Mouse (Mus musculus) skeletal muscle tissue, adult 2 months (tissue): Measurements from ENCODE around the gene Olfr552.
"Not testable (repeated sequence)": the region's sequence is repeated elsewhere in the genome, so short reads cannot be mapped to it uniquely, and the experiment has no call there.

ENCODE experiments used
- DNase-seq: peaks from one replicate; pipeline ENCODE4 v3.0.0-alpha.2; 2012; ENCODE audit warnings: low read depth, low spot score

Gene Olfr552

GRCm38 (mm10) chr7:102597378-102598031 is at the start of gene Olfr552:
Gene Olfr552 (plus strand): TSS chr7:102597770.
- no peak for DNase-seq

DNA sequence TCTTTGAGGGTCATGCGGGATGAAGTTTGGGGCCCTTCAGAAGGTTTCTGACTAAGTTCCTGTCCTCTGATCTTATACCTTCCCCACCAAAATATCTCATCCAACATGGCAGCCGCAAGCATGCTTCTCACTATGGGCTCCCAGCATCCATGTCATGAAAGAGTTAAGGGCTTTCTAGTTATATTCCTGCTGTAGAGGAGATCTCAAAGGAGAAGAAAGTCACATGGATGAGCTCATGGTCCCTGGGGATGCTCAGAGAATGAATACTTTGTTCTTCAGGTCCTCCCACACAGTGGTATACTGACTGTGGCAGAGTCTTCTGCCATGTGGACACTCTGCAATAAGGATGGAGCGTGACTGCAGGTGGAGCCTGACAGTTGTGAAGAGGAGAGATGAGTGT is 48.0 kb upstream of the Olfr552 start, which contains the start of gene Olfr549:
Gene Olfr549 (plus strand): TSS at position 301 of the 400 bp plus-strand sequence.
- DNase-seq, result no peak

DNA sequence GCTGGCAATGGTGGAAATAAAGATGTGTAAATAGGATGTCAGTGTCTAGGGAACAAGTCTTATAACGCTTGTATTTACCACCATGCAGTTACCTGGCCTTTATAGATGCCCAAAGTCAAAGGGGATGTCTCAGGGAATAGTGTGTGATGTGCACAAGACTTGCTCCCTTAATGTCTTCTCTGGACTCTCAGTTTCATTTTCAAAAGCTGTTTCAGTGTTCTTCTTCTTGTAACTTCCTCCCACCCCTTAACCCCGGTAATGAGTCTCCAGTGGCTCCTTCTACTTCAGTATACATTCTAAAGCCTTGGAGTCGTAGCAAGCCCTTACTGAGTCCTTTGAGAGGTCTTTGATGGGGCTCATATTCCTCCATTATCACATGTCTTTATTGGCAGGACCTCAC is 44.3 kb upstream of the Olfr552 start:
- DNase-seq, result no peak

DNA sequence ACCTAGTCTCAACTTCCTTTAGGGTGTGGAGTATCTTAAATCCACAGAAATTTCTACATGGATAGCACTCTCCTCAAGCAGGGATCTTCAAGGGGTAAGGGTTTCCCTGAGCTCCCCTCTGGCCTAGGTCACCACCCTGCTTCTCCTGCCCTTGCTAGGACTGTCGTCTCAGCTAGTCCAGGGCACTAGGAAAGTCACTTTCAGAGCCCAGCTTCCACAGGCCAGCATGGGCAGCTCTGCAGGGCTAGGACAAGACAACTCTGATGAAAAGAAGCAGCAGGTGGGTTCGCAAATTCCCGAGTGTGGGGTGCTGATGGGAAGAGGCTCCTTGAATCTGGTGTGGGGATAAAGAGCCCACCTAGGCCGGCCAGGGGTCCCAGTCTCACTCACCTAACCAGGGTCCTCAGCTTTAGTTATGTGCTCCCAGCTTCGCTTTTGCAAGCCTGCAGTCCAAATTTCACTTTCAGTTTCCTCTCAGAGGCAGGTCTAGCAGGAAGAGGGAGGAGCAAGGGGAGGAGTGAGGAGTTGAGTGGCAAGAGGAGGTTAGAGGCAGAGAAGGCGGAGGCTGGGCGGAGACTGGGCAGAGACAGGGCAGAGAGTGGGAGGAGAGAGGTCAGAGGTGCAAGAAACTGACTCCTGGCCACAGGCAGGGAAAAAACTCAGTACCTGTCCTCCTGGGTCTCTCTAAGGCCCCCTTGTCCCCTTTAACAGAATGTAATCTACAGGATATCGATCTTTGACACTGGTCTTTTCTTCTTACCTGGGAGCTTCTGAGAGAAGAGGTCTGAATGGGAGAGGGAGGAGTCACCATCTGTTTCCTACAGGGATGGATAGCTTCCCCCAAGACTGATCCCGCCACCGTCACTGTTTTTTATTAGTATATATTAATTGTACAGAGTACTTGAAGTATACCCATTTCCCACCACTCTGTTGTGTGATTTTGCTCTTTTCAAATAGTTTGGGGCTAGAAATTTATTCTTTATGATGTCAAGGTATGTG is 32.3 kb upstream of the Olfr552 start, which contains the start of gene Trim21:
Gene Trim21 (minus strand): TSS at position 488 of the 999 bp plus-strand sequence.
- DNase-seq, result peak; percentile 78

DNA sequence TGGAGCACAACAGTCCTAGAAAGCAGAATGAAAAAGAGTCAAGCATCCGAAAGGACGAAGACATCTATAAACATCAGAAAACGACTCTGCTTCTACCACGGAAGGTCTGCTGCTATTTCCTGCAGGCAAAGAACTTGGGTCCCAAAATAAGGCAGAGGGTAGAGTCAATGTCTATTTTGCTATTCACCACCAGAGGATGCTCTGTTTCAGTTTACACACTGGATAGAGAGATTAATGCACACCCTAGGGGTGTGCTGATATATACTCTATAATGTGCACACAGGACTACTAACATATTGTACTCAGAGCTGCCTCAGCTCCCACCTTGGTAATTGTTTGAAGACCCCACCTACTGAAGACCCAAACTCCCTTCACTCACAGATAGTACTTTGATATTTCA is 31.4 kb upstream of the Olfr552 start:
- DNase-seq, result no peak

DNA sequence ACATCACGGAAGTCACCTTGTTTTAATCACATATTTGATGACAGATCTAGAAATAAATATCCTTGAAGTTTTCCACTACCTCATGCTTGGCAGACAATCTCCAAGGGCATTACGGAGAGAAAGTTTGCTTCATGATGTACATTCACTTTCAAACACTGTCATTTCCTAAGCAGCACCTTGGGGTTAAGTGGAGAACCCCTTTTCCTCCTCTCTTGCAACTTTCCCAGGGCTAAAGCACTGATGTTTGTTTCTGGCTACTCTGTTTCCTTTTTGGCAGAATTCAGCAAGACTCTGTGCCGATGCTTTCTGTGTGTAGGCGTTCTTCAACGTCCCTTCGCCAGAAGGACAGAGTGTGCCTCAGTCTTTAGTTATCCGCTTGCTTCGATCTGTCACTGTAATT is 26.4 kb upstream of the Olfr552 start, which contains the start of gene Olfr550:
Gene Olfr550 (plus strand): TSS at position 301 of the 400 bp plus-strand sequence.
- DNase-seq, result no peak

DNA sequence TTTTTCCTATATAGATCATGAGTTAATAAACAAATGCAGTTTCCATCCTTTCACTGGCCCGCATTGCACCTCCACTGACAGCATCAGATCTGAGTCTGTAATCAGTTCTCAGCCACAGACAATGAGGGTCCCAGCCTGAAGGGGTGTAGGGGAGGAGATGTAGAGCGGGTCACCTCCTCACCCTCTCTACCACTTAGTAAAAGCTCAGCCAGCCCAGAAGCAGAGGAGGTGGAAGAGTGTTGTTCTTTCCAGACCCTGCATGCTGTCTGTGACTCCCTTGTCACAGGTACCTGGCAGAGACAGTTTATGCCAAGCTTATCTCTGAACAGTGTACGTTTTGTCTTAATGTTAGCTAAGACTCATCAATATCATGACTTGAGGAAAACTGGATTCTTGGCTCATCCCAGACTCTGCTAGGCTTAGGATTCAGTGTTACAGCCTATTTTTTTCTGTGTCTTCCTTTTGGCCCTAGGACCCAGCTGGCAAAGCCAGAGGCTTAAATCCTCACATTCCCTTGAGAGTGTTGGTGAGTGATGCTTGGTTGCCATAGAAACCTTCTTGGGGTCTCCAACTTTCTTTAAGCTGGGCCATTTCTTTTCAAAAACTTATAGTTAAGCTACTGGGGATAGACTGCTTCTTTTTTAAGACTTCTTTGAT is 24.3 kb upstream of the Olfr552 start:
- no peak for DNase-seq

DNA sequence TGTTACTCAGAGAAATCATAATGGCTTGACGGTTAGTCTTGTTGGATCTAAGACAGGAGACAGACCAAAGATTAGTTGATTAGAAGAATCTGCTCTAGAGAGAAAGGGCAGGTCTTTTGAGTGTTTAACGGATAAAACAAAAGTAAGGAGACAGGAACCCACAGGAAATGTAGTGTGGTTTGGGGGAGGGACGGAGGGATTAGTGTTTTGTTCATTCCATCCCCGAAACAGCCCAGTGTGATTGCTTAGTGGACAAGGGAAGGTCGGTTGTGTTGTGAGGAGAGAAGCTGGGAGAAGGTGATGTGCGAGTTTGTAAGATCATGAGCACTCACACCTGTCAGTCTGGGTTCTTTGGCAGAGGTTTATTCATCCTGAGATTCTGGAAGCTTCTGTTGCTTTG is 21.6 kb upstream of the Olfr552 start:
- no peak for DNase-seq

DNA sequence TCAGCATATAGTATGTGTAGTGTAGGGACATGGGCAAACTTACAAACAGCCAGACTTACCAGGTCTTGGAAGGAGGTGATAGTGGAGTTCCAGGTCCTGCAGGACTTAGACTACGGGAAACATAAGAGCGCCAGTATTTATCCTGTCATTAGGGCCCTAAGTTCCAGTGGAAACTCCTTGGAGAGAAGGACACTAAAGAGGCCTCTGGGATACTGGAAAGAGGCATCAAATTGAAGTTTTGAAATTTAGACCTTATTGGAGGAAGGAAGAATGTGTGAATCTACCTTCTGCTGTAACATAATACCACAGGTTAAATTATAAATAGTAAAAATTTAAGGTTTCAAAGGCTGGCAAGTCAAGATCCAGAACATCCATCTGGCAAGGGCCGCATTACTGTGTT is 5.8 kb upstream of the Olfr552 start, which contains the start of gene Olfr551:
Gene Olfr551 (minus strand): TSS at position 101 of the 400 bp plus-strand sequence.
- no peak for DNase-seq

- DNase-seq, result no peak
Observed at GRCm38 (mm10) chr7:102618118-102618517, 20.5 kb downstream of the Olfr552 start, which contains the start of gene Olfr553. Gene Olfr553 (minus strand): TSS chr7:102618218.

DNA sequence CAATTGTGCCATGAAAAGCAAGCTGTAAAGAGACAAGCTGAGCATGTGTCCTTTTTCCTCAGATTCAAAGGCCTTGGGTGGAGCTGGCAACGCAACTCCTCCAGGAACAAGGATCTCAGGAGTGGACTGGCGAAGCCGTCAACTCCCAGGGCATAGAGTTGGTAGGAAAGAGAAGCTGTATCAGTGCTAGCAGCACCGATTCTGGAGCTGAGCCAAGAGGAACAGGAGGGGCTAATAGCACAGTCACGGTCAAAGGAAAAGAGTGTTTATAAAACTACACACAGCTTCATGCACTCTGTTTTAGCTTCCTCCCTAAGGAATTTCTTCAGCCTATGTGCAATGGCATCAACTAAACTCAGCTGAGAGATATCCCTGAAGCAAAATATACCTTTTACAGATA is 22.0 kb downstream of the Olfr552 start:
- DNase-seq, result no peak

GRCm38 (mm10) chr7:102620368-102620767 is 22.8 kb downstream of the Olfr552 start:
- not testable (repeated sequence) for DNase-seq

GRCm38 (mm10) chr7:102636665-102637064 is 39.1 kb downstream of the Olfr552 start:
- peak; percentile 19 for DNase-seq

DNA sequence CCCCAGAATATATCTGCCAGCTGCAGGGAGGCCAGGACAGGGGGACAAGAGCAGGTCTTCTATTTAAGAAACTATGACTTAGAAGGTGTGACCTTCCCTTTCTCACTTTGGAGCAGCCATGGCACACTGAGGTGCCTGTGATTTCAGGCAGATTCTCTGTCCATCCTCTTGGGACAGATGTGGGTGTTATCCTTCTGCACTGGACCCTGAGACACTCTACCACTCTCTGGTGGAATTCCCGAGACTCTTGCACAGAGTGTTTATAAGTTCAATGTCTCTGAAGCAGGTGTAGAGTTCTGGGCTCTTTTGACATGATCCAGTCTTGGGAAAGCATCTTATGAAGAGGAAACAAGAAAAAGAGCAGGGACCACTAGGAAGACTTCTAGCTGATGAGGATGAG is 40.6 kb downstream of the Olfr552 start, which contains the start of gene Olfr554:
Gene Olfr554 (plus strand): TSS at position 301 of the 400 bp plus-strand sequence.
- DNase-seq, result no peak

DNA sequence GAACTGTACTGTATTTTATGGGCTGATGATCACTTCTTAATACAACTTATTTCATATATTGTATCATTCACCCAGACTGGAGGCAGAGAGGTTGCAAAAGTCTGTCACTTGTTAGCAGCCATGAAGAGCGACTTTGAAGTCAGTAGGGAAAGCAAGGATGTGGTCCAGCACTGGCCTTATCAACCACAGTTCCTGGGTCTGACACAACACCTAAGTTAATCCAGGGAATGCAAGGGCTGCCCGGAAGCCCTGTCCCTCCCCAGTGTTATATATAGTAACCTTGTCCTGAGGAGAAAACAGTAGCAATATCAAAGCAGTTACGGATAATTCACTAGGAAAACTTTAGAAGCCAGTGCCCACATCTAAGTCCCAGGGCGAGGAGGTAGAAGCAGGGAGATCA is 47.4 kb downstream of the Olfr552 start:
- not testable (repeated sequence) for DNase-seq
